Mouse (Mus musculus): ENCODE measurements around the gene Zfp472. TPM values are rescaled to one million over a fixed set of nuclear protein-coding genes. Genes with fewer than 3 reads are reported as not detected.
"Not testable (repeated sequence)": the region's sequence is repeated elsewhere in the genome, so short reads cannot be mapped to it uniquely, and the experiment has no call there.

Gene Zfp472
- total RNA-seq, 2 experiments from 2014 or later = 4.1 to 4.6 TPM

DNA sequence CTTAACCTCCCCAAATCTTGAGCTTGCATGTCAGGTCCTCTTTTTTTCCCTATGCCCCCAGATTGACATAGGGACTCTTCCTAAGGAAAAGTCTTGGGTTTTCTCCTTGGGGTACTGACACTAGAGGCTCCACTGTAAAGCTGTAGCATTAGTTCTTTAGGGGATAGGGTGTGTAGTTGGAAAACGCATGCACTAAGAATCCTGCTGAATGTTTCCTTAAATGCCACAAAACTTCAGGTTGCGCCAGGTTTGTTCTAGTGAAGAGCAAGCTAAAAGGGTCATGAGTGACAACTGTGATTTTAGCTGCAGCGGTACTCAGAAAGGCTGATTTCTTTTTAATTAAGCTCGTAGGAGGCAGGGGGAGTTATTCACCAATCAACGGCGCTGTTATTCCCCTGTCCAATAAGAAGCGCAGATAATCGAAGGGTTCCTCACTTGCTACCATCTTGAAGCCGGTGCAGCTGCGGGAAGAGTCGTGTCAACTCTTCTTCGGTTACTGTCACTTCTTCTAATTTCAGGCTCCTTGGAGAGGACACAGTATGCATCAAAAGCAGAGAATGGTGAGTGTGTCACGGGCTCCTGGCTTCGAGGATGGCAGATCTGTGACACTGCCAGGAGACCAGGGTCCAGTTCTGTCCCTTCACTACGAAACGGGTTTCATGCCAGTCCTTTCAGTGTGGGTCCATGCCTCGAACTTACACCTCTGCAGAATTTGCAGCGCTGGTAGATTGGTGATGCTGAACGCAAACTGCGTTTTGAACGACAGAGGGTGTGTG lies 27.3 kb downstream of the Zfp472 start, which contains the start of gene Zfp952:
Gene Zfp952 (plus strand): TSS at position 431 of the 776 bp plus-strand sequence.
- peak; percentile 80 to 88 for DNase-seq (ENCODE audit: low spot score in 2 of 2)
- intact Hi-C loops (cut with DNase I) = loop anchor here (5.0 kb wide), 2 partner anchors 39 to 99 kb away; partner anchors contain the start of gene Zfp763

- intact Hi-C loops (cut with DNase I) = no loop called here
- DNase-seq (ENCODE audit: low spot score in 2 of 2) = no peak
Observed at GRCm38 (mm10) chr17:32998492-32998891, 32.9 kb downstream of the Zfp472 start.

DNA sequence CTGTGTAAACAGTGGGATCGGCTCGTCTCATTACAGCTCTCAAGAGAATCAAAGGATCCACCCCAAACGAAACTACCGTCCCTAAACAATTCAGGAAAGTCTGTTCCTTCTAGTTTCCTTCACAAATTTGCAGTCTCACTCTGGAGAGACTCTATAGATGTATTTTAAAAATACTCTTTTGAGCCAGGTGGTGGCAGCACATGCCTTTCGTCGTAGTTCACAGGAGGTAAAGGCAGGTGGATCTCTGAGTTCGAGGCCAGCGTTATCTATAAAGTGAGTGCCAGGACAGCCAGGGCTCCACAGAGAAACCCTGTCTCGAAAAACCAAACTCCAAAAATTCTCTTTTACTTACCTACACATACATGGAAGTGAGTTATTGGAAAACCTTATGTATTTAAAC lies 42.7 kb downstream of the Zfp472 start:
- no peak for DNase-seq (ENCODE audit: low spot score in 2 of 2)
- intact Hi-C loops (cut with DNase I) = no loop called here

- DNase-seq (ENCODE audit: low spot score in 2 of 2); intact Hi-C loops (cut with DNase I): not testable (repeated sequence)
Observed at GRCm38 (mm10) chr17:33020434-33020833, 54.8 kb downstream of the Zfp472 start.

Other genes starting within 250 kb of the Zfp472 start
- 10 to 100 TPM; 66.0 to 88.5 TPM for gene Zfp871, start 177.5 kb upstream of the Zfp472 start, total RNA-seq (2021)
- 1 to 10 TPM; 5.7 to 8.5 TPM for gene Zfp811, start 155.9 kb upstream of the Zfp472 start, total RNA-seq (2021)
- gene Zfp799, start 135.6 kb upstream of the Zfp472 start, total RNA-seq (2021) = 10 to 100 TPM; 24.2 to 32.7 TPM
- 1 to 10 TPM; 8.4 to 8.9 TPM for gene Zfp870, start 74.2 kb upstream of the Zfp472 start, total RNA-seq (2021)
- 1 to 10 TPM; 5.5 to 5.6 TPM for gene Cyp4f14, start 48.5 kb upstream of the Zfp472 start, total RNA-seq (2021)
- gene Cyp4f13, start 18.4 kb upstream of the Zfp472 start, total RNA-seq (2021) = 10 to 100 TPM; 17.2 to 21.7 TPM
- 10 to 100 TPM; 13.6 to 18.2 TPM for gene Zfp952, start 27.3 kb downstream of the Zfp472 start, total RNA-seq (2021)
- 10 to 100 TPM; 18.3 to 19.6 TPM for gene Zfp763, start 67.6 kb downstream of the Zfp472 start, total RNA-seq (2021)
- not detected for gene 4921501E09Rik, start 102.2 kb downstream of the Zfp472 start, total RNA-seq (2021)
- 10 to 100 TPM; 15.4 to 19.9 TPM for gene Zfp563, start 123.5 kb downstream of the Zfp472 start, total RNA-seq (2021)
- gene Morc2b, start 173.9 kb downstream of the Zfp472 start, total RNA-seq (2021) = 1 to 10 TPM; 2.0 to 4.9 TPM
- gene Olfr55, start 202.6 kb downstream of the Zfp472 start, total RNA-seq (2021) = not detected
- gene Olfr239, start 225.5 kb downstream of the Zfp472 start, total RNA-seq (2021) = not detected

Measured in left cerebral cortex, postnatal 36 days (tissue).